Mouse (Mus musculus) cerebral cortex, adult 2 months (tissue): ENCODE results near the gene Map4k1.

ENCODE experiments used
- WGBS: fragments of 180-500 bp; shearing (Covaris S2); methylation state at CpG from one replicate; pipeline ENCODE4 v1.1.7; 2018; 5-methylcytosine and 5-hydroxymethylcytosine counted together

The Map4k1 gene

DNA sequence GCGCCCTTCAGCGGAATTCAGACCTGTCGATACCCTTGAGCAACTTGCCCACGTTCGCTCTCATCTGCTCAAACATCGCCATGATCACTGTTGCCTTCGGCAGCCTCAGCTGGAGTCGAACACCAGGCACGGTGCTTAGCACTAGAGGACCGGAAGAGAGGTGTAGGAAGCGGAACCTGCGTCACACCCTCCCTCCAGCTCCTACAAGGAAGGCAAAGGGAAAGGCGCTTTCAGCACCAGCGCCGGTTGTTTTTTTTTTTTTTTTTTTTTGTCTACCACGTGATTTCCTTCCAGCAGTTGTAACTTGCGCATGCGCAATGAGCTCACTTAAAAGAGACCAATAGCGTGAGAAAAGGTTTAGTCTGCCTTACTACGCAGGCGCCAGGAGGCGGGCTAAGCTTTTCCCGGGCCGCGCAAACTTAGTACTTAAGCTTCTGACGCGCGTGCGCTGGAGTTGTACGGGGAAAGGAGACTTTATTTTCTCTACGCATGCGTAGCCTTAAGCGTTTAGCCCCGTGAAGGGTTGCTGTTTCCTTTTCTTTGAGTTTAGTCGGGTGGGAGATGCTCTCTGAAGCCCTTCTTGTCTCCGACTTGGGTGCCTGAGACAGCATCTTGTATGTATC lies at the start of gene Map4k1, which contains the start of gene Eif3k:
Gene Map4k1 (plus strand): TSS at position 400 of the 623 bp plus-strand sequence.
Gene Eif3k (minus strand): TSS at position 214 of the 623 bp plus-strand sequence.
- under 1% methylated on average over 36 of the region's 36 CpGs for WGBS

DNA sequence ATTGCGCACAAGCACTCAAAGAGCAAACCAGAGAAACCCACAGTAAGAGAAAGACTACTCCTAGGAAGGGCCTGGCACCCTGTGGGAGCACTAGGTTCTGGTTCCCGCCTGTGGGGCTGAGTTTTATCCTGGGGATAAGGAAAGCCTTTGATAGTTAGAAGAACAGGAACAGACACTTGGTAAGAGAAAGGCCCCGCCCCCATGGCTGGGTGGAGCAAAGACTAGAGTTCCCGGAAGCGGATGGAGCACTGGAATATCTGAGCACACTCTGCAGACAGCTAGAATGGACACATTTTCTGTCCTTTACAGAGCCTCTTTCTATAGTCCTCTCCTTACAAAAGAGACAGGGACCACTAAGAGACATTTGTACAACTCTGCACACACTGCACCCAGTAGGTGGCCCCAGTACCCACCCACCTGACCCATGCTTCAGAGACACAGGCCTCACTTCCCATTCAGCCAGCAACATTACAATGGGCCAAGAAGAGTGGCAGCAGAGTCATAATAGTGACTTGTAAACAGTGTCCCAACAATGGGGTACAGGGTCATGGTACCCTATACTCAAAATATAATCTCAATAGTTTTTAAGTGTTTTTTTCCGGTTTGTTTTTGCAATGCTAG lies 49.3 kb upstream of the Map4k1 start:
- WGBS = 62% methylated on average over 6 of the region's 6 CpGs

DNA sequence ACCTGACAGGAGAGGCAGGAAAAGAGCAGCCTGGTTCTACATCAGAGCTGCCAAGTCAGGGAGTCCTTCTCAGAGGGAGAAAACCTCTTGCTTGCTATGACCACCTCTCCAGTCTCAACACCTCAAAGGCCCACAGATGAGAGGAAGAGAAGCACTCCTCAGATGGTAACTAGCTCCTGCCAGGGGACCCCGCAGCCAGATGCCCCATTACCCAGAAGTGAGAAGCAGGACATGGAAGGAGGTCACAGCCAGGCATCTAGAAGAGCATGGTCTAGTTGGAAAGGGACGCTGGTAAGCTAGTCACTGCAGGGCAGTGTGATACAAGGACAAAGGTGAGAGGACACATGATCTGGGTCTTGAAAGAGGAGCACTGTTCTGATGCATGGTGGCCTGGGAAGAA lies 48.0 kb upstream of the Map4k1 start:
- WGBS = 90% methylated on average over 2 of the region's 2 CpGs

DNA sequence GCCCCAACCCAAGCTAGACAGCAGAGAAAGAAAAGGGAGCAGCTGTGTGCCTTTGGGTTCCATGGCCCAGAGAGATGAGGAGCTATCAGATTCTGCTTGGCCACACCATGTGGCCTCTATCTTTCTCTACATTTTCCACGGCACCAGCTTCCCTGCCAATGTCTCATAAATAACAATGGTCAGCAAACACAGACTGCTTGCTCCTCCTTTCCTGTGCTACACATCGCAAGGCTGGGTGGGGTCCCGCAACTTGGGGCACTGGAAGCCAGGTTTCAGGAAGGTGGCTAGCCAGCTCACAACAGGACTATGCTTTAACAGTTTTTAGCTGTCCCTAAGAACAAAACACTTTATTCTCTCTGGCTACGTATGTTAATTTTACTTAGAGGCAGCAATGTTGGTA lies 45.1 kb upstream of the Map4k1 start:
- WGBS = 59% methylated on average over 4 of the region's 4 CpGs

DNA sequence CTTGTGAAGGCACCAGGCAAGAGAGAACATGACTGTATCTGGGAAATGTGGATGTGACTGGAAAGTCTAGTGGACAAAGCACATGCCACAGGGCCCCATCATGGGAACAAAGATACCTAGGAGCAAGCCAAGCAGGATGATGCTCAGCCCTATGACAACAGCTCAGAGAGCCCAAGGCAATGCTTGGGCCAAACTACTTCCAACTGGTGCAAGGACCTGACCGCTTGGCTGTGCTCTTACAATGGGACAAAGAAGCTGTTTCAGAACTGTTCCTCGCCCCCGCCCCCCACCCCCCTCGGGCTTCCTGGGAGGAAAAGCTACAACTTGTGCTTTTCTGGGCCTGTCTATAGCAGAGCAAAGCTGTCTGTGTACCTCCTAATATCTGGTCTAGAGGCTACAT lies 43.2 kb upstream of the Map4k1 start:
- WGBS = 32% methylated on average over 4 of the region's 4 CpGs

DNA sequence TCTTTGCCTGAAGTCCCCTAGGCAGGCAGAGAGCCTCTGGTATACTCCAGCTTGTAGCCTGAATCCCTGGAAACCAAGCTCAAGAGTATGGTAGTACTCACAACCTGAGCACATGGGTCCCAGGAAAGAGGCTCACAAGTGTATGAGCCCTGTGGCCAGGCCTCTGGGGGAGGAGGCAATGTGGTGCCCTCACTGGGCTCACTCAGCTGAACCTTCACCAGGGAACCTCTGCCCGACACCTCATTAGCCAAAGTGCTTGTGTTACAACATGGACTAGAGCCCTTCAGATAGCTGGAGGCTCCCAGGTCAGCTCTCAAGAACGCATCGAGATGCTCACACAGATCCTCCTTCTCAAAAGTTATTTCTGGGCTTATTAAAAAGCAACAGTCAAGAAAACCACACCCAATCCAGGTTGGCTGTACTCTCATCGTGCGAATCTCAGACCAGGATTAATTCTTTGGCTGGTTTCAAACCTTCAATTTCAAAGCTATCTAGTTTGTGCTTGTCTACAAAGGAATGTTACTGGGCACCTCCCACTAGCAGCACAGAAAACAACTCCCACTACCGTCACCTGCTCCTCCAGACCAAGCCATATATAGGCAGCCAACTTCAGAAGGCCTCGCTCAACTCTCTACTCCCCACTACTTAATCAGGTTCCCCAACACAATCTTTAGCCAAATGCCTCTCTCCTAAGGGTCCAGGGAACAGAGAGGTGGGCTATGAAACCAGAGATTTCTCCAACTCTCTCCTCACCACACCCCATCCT lies 42.2 kb upstream of the Map4k1 start:
- 49% methylated on average over 7 of the region's 7 CpGs for WGBS

DNA sequence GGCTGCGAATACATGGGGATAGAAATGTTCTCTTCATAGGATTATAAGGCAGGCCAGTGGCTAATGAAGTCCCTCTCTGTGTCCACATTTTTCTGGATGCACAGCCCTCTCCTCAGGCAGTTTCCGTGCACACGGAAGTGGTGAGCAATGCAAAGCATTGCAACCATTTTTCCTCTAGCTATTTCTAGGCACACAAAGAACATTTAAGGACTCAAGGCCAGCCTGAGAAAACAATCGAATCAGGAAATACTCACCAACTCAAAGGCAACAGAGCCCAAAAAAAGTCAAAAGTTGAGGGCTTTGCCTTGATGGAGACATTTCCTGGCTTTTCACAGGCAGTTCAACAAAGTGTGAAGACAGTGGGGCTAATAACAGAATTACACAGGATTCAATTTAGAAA lies 40.7 kb upstream of the Map4k1 start:
- WGBS = 45% methylated on average over 4 of the region's 4 CpGs

DNA sequence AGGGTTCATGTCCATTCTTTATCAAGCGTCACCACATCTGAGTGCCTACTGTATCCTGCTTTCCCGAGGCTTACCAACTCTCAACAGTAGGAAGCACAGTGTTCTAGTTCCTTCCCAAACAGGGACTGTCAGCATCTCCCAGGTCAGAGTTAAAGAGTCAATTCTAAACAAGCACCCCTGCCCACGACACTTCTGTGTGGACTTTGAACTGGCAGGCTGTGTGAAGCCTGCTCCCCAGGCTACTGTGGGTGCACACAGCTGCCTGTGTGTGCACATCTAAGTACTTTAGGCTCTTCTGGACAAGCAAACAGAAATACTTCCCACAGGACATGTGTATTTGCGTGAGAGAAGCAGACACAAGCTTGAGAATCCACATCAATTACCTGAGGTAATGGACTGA lies 40.3 kb upstream of the Map4k1 start:
- WGBS = 61% methylated on average over 4 of the region's 4 CpGs

DNA sequence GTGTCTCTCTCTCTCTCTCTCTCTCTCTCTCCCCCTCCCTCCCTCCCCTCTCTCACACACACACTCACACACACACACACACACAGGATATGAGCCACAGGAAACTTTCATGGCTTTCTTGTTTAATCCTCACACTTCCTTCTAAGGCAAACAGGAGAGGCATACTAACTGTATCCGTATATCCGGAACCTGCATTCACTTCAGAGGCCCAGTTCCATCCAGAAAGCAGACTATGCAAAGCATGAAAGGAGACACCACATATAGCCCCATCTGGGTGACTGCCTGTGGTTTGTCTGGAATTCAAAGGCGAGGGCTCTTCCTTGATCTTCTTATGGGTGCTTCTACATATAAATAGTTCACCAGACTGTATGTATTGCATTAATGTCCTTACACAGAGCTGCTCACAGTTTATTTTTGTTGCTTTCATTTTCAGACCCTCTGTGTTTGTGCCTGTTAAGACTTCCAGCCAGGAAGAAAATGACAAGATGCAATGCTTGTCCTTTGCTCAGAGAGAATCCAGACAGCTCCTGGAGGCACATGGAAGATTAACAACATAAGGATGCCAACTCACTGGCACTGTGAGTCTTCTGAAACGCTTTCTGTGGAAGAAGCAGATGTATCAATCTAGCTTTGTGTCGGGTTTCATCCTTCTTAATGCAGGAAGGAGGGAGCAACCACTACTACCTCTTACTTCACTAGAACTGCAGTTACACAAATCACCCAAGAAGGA lies 38.2 kb upstream of the Map4k1 start:
- 25% methylated on average over 5 of the region's 5 CpGs for WGBS

DNA sequence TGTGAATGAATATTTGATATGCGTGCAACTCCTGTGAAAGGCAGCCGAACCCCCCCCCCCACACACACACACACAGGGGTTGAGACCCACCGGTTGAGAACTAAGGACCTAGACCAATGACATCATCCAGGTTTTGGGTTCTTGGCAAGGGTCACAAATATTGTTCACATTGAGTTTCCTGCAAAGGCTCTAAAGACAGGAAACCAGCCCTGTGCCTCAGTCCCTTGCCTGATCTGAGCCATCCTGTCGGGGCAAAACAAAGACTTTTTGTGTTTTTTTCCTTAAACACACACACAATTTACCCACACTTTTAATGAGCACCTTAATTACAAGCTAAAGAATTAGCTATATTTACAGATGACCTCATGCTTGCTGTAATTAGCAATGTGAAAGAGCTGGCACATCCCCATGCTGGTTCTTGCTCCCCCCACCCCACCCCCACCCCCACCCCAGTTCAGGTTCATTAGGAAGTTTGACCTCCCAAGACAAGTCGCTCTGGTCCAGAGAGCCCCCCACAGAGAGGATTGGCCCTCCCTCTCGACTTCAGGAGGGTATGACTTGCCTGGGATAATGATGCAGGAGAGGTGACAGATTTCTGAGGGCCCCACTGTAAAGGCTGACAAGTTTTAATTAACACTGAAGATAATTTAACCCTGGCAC lies 37.0 kb upstream of the Map4k1 start:
- WGBS = 24% methylated on average over 6 of the region's 6 CpGs

DNA sequence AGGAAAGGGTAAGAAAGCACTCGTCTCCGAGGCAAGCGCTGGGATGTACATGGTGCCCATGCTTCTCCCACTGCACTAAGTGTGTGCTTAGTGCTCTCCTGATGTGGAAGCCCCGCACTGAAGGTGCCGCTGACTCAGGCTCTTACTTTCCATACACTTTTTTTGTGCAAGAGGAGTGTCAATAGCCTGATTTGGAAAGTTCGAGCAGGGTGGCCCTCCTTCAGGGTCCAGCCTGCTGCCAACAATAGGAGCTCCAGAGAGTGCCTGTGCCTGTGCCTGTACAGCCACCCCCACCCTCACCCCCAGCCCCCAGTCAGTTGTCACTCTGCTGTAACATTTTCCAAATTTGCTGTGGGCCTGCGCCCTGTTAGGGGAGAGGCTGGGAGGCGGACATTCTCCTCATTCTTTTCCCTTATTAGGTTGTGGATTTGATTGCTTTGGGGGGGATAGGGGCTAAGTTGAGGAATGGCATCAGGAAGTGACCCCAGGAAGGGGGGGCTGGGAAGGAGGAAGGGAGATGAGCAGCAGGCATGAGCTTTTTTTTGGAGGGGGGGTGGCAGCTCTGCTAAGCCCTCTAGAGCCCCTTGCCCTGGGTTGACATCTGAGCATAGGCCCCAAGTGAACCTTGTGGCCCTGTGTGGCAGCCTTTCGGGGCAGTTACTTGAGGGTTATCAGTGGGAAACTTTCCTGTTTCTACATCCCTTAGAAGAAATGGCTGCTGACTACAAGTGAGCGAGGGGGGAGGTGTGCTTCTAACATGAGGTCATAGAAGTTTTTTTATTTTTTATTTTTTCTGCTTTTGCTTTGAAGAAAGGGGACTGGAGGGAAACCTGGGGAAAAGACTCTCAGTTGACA lies 36.2 kb upstream of the Map4k1 start:
- 38% methylated on average over 10 of the region's 10 CpGs for WGBS

DNA sequence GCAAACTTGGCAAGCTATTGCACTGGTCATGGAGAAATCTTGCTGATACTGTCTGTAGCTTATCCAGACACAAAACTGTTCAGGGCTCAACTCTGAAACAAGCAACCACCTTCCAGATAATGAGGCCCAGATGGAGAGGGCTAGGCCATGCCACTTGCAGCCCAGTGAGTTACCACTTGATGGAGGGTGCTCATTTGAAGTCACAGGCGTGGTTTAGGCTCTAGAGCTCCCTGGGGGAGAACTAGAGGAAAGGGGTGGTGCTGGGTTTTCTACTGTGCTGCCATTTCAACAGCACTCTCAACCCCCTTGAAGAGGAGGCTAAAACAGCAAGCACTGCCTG lies 35.6 kb upstream of the Map4k1 start:
- 38% methylated on average over 1 of the region's 1 CpGs for WGBS

DNA sequence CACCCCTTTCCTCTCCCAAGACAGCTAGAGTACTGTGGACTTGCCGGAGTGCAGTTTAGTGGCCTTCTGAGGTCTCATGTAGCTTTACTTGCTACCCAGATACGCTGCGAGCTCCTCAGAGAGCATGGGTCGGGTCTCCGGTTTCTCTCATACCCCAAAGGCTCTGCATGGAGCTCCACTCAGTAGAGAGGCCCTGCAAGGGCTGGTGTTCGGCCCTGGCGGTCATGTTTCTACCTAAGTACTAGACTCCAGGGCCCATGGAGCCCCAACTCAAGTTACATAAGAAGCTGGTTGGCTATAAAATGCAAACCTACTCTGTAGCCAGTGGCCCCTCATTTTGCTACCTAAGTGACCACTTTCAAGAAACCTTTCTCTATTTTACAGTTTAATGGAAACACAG lies 33.1 kb upstream of the Map4k1 start:
- 96% methylated on average over 7 of the region's 7 CpGs for WGBS

DNA sequence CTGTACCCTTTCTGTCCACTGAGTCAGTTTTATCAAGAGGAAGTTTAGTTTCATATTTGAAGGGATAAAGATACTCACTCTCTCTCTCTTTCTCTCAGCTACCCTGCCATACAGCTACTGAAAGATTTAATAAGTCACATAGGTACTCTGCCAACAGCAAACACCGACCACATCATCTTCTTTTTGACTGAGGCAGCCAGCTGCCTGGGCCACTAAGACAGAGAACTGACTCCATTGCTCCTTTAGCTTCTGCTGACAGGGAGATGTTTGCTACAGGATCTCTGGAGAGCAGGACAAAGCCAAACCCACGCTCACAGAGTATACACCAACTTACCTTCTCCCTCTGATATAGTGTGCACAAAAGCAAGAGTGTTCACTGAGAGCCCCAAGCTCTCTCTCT lies 32.6 kb upstream of the Map4k1 start:
- 56% methylated on average over 2 of the region's 2 CpGs for WGBS

DNA sequence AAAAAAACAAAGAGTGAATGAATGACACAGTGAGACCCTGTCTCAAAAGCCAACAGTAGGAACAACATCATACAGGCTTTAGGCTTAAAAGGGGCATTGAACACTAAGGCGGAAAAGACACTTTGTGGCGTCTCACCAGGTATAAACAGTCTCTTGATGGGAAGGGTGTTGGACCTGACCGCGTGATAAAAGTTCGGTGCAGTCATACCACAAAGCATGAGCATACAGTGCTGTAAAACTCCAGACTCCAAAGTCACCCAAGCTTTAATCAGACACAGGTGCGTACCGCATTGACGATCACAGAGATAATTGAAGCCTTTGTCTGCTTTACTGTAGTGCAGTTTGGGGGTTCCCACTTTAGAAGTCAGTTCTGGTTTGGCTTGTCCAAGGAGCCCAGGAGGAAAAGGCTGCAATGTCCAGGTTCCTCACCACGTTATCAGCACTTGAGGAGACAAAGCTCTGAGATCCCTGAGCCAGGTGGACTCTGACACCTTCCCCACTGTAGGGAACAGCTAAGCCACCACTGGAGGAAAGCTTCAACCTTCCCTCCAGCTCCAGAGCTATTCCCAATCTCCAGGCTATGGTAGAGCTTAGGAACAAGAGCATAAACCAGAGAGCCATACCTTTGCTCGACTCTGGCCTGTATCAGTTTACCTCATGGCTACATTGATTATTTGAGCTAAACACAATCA lies 31.4 kb upstream of the Map4k1 start:
- WGBS = 85% methylated on average over 10 of the region's 10 CpGs

DNA sequence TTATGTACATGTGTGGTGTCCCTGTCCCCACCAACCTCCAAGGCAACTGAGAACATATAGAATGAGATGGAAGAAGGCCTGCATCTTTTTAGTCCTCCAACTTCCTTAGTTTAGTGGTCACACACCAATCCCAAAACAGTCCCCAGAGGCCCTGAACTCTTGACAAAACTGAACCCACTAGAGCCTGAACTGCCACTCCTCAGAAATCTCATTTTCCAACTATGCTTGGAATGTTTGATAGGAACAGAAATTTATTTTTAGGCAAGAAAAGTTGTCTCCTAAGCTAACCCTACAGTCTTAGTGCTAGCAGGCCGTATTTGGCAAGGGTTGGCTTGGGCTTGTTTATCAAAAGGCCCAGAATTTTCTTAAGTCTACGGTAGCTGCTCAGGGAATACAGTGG lies 30.1 kb upstream of the Map4k1 start:
- 77% methylated on average over 2 of the region's 2 CpGs for WGBS

DNA sequence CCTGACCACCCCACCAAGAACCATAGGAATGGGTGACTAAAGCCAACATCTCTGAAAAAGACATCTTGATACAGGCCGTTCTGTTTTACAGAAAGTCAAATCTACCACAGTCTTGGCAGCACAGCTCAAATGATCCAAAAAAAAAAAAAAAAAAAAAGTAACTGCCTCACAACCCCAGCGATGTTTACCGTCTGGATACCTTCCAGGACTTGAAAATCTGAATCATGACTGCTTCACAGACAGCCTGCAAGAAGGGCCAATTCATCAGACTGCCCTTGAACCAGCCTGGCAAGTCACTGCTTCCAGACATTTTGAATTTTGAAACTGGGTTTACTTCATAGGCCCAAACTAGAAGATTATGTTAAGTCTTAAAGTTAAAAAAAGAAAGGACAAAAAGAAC lies 29.1 kb upstream of the Map4k1 start:
- 13% methylated on average over 3 of the region's 3 CpGs for WGBS

DNA sequence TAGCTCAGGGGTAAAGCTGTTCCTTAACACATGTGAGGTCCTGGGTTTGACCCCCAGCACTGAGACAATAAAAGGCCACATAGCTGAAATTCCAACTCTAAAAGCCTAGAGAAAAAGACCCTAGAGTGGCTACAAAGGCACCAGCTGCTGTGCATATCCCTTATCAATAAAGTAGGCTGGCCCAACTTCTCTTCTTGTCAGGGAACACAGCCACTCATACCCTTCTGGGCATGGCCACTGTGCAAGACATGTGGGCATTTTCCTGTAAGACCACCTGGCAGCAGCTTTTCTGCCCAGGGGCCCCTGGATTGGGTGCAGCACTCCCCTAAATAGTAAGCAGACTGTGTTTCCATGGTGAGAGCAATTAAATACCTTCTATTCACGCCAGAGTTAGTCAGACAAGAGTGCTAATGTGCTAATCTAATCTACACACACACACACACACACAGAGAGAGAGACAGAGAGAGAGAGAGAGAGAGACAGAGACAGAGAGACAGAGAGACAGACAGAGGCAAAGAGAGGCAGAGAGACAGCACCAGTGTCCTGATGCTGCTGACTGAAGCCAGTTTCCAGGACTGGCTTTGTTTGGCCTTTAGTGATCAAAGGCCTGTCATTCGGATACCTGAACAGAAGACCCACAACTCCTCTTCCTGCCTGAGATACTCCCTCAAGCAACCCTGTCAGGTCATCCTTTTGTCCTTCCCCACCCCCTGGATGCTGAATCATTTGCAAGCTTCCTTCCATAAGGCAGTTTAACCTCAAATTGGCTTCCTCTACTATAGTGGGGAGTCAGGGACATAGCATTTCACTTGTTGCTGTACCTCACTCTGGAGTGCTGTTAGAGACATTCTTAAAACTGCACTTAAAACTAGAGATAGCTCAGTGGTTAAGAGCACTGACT lies 28.1 kb upstream of the Map4k1 start:
- 16% methylated on average over 2 of the region's 2 CpGs for WGBS

DNA sequence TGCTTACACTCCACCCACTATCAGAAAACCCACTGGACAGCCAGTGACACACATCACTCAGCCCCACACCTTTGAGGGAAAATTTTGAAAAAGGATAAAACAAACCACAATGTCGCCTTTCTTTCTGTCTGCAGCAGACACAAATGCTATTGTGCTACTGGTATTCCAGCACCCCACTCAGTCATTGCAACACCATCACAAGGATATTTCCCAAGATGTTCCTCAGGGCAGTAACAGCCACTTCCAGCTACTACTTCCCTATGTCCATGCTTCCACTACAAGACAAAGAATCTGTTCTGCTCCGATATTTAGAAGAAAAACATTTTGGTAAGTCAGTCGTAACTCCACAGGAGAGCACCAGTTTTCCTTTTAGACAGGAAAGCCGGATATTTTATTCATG lies 27.1 kb upstream of the Map4k1 start:
- 38% methylated on average over 4 of the region's 4 CpGs for WGBS
